Mouse (Mus musculus) thymus, postnatal 25 days (tissue): ENCODE data around the gene Vmn1r205.
"Not testable (repeated sequence)": the region's sequence is repeated elsewhere in the genome, so short reads cannot be mapped to it uniquely, and the experiment has no call there.

Experiments used
- DNase-seq: peaks from one replicate; pipeline ENCODE4 v3.0.0; 2022

Vmn1r205 gene

DNA sequence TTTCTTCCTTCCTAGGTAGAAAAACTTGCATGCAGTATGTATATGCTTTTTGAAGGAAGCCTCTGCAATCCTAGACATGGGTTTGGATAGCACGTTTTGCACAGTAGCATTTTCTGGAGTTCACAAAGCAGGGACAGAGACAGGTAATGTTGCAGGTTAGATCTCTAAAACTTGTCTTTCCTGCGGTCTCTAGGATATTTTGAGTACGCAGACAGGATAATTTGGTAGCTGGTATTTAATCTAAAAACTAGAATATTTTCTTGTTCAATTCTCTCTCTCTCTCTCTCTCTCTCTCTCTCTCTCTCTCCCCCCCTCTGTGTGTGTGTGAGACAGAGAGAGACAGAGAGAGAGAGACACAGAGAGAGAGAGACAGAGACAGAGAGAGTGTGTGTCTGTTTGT lies at the start of gene Vmn1r205:
Gene Vmn1r205 (minus strand): TSS at position 101 of the 400 bp plus-strand sequence.
- no peak for DNase-seq

DNA sequence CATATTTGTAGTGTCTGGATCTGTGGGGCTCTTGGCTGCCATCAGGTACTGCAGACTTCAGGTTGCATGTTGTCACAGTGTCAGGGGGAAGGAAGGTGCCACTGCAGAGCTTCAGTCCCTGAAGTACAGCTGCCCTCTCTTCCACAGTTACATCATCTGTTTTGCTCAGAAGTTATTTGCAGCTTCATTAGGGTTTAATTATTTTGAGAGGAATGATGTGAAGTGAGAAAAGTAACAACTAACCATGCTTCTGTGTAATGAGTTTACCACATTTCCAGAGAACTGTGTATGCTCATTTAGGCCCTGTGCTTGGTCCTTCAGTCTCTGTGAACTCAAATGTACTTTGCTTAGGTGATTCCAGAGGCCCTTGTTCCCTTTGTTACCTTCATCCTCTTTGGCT lies 31.4 kb upstream of the Vmn1r205 start, which contains the start of gene Vmn1r206:
Gene Vmn1r206 (minus strand): TSS at position 101 of the 400 bp plus-strand sequence.
- not testable (repeated sequence) for DNase-seq

DNA sequence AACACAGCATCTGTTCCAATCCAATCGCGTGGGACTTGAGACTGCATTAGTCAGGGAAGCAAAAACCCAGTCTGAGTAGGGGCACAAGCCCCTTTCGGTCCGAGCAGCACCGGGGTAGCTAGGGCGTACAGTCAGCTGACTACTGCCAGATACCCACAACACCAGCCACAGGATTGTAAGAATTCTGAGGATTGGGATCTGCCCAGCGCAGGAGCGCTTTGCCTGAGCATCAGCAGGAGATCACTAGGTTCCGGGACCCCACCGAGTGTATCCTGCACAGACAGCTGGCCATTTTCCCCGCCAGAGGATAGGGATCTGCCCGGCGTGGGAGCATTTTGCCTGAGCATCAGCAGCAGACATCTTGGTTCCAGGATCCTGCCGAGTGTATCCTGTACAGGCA lies 9.5 kb downstream of the Vmn1r205 start:
- DNase-seq, result not testable (repeated sequence)

DNA sequence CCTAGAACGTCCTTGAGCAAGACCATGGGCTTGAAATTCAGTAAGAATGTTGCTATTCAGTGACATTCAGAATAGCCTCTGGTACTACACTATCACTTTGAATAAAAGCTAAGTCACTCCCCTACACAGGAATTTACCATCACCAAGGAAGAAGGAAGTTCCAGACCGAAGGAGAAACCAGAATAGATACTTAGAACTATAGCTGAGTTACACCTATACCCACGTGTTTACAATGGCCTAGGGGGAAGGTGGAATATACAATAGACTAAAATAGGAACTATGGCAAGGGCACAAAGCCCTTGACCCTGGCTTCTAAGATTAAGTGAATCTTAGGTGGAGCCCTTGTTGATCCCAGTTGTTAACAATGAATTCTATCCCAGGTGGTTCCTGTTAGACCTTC lies 17.9 kb downstream of the Vmn1r205 start:
- not testable (repeated sequence) for DNase-seq

DNA sequence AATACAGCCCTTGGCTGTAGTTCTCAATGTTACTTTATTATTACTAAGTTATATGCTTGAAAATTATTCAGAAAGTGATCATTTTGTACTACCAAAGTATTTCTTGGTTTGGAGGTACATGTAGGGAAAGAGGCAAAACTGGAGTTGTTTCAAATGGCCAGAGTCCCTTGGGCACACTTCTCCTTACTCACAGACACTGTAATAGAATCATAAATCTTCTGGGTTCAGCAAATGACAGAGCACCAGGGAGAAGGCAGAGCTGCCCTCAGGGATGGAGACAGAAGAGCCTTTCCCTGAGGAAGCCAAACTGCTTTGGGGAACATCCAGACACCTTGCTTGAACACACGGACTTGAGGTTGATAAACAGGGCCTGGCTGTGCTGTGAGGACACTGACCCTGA lies 39.9 kb downstream of the Vmn1r205 start, which contains the start of gene Vmn1r204:
Gene Vmn1r204 (plus strand): TSS at position 301 of the 400 bp plus-strand sequence.
- DNase-seq, result not testable (repeated sequence)
